Mouse (Mus musculus): ENCODE results near the gene Scn3b. TPM values are rescaled to one million over a fixed set of nuclear protein-coding genes. Genes with fewer than 3 reads are reported as not detected.
A peak's percentile ranks its signal among the peaks of the same experiment; 100 is the strongest.

The Scn3b gene
- polyA plus RNA-seq, 1 experiment from 2014 or later, result 4.4 TPM

DNA sequence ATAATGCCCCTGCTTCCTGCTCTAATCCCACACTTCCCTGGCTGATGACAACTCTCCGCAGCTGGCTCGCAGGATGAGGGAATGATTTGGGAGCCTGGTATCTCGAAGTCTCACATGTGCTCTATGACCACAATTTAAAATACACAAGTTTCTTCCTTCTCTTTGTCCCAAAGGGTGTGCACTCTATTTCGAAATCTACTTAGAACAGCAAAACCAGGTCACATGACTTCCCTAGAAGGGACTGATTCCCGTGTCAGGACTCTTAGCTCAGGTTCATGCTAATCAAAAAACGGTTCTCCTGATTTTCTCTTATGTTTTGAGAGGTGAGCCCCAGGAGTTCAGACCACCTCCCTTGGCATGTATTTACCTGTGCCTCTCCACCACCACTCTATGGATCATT, 5.1 kb upstream of the Scn3b start:
- no peak overlapping the region for H3K27ac ChIP-seq (ENCODE audit: low read length)

DNA sequence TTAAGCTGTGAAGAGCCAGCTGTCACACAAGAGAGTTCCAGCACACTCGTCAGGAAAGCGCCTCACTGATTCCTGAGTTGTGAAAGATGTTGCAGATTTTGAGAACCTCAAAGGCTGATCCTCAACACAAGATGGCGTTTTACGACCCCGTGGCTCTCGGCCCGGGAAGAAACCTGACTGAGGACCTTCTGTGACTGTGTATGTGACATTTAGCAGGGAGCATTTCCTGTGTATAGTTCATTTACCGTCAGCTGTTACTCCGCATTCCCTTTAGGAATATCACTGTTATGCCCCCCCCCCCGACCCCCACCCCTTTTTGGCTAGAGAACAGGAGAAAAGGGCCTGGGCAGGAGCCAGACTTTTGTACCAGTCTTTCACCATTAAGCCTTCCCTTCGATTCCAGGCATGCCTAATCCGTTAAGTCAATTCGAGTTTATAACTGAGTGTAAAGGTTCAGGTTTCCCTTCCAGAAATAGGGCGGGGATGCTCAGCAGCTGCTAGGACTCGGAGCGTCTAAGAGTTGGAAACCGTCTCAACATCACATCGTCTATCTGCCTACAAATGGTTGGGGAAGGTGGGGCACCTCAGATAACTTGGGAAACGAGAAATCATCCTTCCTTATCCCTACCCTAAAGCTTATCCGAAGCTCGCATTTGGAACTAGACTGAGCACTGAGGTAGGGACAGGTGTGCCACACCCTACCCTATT, 823 bp upstream of the Scn3b start:
- Histone ChIP-seq H3K27me3 (replicated peaks; ENCODE audit: control insufficient read depth, insufficient read depth, low read length) (peaks cover 12% of the 10 kb centered on the region; the same call in 1 of the 2 replicates), H3K36me3 (ENCODE audit: control insufficient read depth, insufficient read depth, low read length) (no peaks in the 10 kb centered on the region), H3K9ac (ENCODE audit: low read depth, low read length) (no peak overlapping the region), H3K4me3 (ENCODE audit: low read length) (no peak overlapping the region), H3K9me3 (ENCODE audit: control insufficient read depth, low read length) (no peaks in the 10 kb centered on the region), H3K4me2 (ENCODE audit: low read depth, low read length) (no peak overlapping the region), H3K4me1 (ENCODE audit: control insufficient read depth, insufficient read depth, low read length) (peaks cover 17% of the 10 kb centered on the region), H3K27ac (ENCODE audit: low read length) (no peak overlapping the region)
- no peak for ATAC-seq
- 12% methylated on average over 21 of the region's 21 CpGs for WGBS

More for the DNA sequence above, 5.1 kb upstream of the Scn3b start:
- no peaks in the 10 kb centered on the region for H3K36me3 ChIP-seq (ENCODE audit: control insufficient read depth, insufficient read depth, low read length)
- H3K4me1 ChIP-seq (ENCODE audit: control insufficient read depth, insufficient read depth, low read length), result peaks cover 6% of the 10 kb centered on the region
- H3K27me3 ChIP-seq (replicated peaks; ENCODE audit: control insufficient read depth, insufficient read depth, low read length), result peaks cover 6% of the 10 kb centered on the region; the same call in 1 of the 2 replicates
- no peak for ATAC-seq
- no peaks in the 10 kb centered on the region for H3K9me3 ChIP-seq (ENCODE audit: control insufficient read depth, low read length)
- H3K4me3 ChIP-seq (ENCODE audit: low read length), result no peak overlapping the region
- 64% methylated on average over 6 of the region's 6 CpGs for WGBS
- H3K4me2 ChIP-seq (ENCODE audit: low read depth, low read length), result no peak overlapping the region
- H3K9ac ChIP-seq (ENCODE audit: low read depth, low read length), result no peak overlapping the region

- ATAC-seq, result peak; percentile 37; the same call in 1 of the 2 replicates
- Histone ChIP-seq H3K9ac (ENCODE audit: low read depth, low read length) (no peak overlapping the region), H3K4me2 (ENCODE audit: low read depth, low read length) (peak overlapping the region; percentile 73), H3K36me3 (ENCODE audit: control insufficient read depth, insufficient read depth, low read length) (no peaks in the 10 kb centered on the region), H3K9me3 (ENCODE audit: control insufficient read depth, low read length) (no peaks in the 10 kb centered on the region), H3K27ac (ENCODE audit: low read length) (no peak overlapping the region), H3K4me3 (ENCODE audit: low read length) (peak overlapping the region; percentile 40), H3K4me1 (ENCODE audit: control insufficient read depth, insufficient read depth, low read length) (peaks cover 17% of the 10 kb centered on the region), H3K27me3 (replicated peaks; ENCODE audit: control insufficient read depth, insufficient read depth, low read length) (peaks cover 12% of the 10 kb centered on the region; the same call in 1 of the 2 replicates)
- WGBS, result 8% methylated on average over 4 of the region's 4 CpGs
Observed at GRCm38 (mm10) chr9:40268748-40269102, 292 bp upstream of the Scn3b start.

GRCm38 (mm10) chr9:40269880-40270279, 863 bp downstream of the Scn3b start:
- Histone ChIP-seq H3K4me2 (ENCODE audit: low read depth, low read length) (peak overlapping the region; percentile 73), H3K36me3 (ENCODE audit: control insufficient read depth, insufficient read depth, low read length) (no peaks in the 10 kb centered on the region), H3K27ac (ENCODE audit: low read length) (no peak overlapping the region), H3K27me3 (replicated peaks; ENCODE audit: control insufficient read depth, insufficient read depth, low read length) (peaks cover 12% of the 10 kb centered on the region; the same call in 1 of the 2 replicates), H3K9ac (ENCODE audit: low read depth, low read length) (no peak overlapping the region), H3K4me3 (ENCODE audit: low read length) (no peak overlapping the region; the same call in 1 of the 2 replicates), H3K4me1 (ENCODE audit: control insufficient read depth, insufficient read depth, low read length) (peaks cover 17% of the 10 kb centered on the region), H3K9me3 (ENCODE audit: control insufficient read depth, low read length) (no peaks in the 10 kb centered on the region)
- no peak for ATAC-seq
- WGBS, result 22% methylated on average over 8 of the region's 8 CpGs

GRCm38 (mm10) chr9:40271075-40271474, 2.1 kb downstream of the Scn3b start:
- Histone ChIP-seq H3K36me3 (ENCODE audit: control insufficient read depth, insufficient read depth, low read length) (no peaks in the 10 kb centered on the region), H3K27me3 (replicated peaks; ENCODE audit: control insufficient read depth, insufficient read depth, low read length) (peaks cover 12% of the 10 kb centered on the region; the same call in 1 of the 2 replicates), H3K9ac (ENCODE audit: low read depth, low read length) (no peak overlapping the region), H3K4me3 (ENCODE audit: low read length) (no peak overlapping the region), H3K27ac (ENCODE audit: low read length) (no peak overlapping the region), H3K4me1 (ENCODE audit: control insufficient read depth, insufficient read depth, low read length) (peaks cover 17% of the 10 kb centered on the region), H3K4me2 (ENCODE audit: low read depth, low read length) (no peak overlapping the region), H3K9me3 (ENCODE audit: control insufficient read depth, low read length) (no peaks in the 10 kb centered on the region)
- WGBS, result 67% methylated on average over 3 of the region's 3 CpGs
- ATAC-seq, result no peak

DNA sequence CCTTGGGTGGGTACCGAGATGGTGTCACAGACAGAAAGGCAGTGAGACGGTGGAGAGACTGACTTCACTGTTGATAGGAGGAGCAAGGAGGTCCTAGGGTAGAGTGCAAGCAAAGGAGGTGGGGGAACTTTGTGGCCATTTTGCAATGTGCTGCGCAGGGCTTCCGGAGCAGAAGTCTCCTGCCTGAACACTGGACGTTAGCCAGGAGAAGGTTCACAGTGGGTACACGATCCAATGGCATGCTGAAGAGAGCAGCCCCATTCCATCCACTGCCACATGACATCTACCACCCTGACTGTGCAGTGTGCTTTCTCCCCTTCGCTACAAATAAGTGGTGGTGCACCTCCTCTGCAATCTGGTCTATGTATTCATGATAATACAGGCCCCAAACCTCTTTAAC, 3.8 kb downstream of the Scn3b start:
- H3K9me3 ChIP-seq (ENCODE audit: control insufficient read depth, low read length), result no peaks in the 10 kb centered on the region
- H3K27ac ChIP-seq (ENCODE audit: low read length), result no peak overlapping the region
- peaks cover 12% of the 10 kb centered on the region; the same call in 1 of the 2 replicates for H3K27me3 ChIP-seq (replicated peaks; ENCODE audit: control insufficient read depth, insufficient read depth, low read length)
- ATAC-seq, result no peak
- no peaks in the 10 kb centered on the region for H3K36me3 ChIP-seq (ENCODE audit: control insufficient read depth, insufficient read depth, low read length)
- H3K4me1 ChIP-seq (ENCODE audit: control insufficient read depth, insufficient read depth, low read length), result peaks cover 17% of the 10 kb centered on the region
- 86% methylated on average over 7 of the region's 7 CpGs for WGBS
- H3K9ac ChIP-seq (ENCODE audit: low read depth, low read length), result no peak overlapping the region
- H3K4me3 ChIP-seq (ENCODE audit: low read length), result no peak overlapping the region
- no peak overlapping the region for H3K4me2 ChIP-seq (ENCODE audit: low read depth, low read length)

DNA sequence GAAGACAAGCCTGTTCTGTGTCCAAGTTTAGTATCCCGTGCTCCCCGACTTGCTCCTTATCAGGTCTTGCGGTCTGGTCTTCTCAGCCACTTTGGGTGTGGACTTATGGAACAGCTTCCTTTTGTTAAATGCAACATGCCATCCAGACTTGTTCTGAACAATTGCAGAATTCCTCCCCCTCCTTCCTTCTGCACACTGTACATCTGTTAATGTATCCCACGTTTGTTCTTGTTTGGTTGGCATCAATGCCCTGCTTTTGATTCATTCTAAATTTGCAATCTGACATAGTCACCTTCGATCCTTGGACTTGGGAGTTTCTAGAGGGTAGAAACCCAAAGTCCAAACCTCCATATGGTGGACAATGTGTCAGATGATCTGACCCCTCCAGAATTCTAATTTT, 6.9 kb downstream of the Scn3b start:
- WGBS, result 86% methylated on average over 5 of the region's 5 CpGs
- Histone ChIP-seq H3K9me3 (ENCODE audit: control insufficient read depth, low read length) (no peaks in the 10 kb centered on the region), H3K36me3 (ENCODE audit: control insufficient read depth, insufficient read depth, low read length) (no peaks in the 10 kb centered on the region), H3K4me1 (ENCODE audit: control insufficient read depth, insufficient read depth, low read length) (no peaks in the 10 kb centered on the region), H3K27ac (ENCODE audit: low read length) (no peak overlapping the region), H3K27me3 (replicated peaks; ENCODE audit: control insufficient read depth, insufficient read depth, low read length) (no peaks in the 10 kb centered on the region), H3K9ac (ENCODE audit: low read depth, low read length) (no peak overlapping the region), H3K4me3 (ENCODE audit: low read length) (no peak overlapping the region), H3K4me2 (ENCODE audit: low read depth, low read length) (no peak overlapping the region)
- no peak for ATAC-seq

GRCm38 (mm10) chr9:40277671-40278070, 8.7 kb downstream of the Scn3b start:
- ATAC-seq, result no peak
- WGBS, result 82% methylated on average over 3 of the region's 3 CpGs
- Histone ChIP-seq H3K27me3 (replicated peaks; ENCODE audit: control insufficient read depth, insufficient read depth, low read length) (no peaks in the 10 kb centered on the region), H3K4me2 (ENCODE audit: low read depth, low read length) (no peak overlapping the region), H3K9me3 (ENCODE audit: control insufficient read depth, low read length) (no peaks in the 10 kb centered on the region), H3K4me3 (ENCODE audit: low read length) (no peak overlapping the region), H3K4me1 (ENCODE audit: control insufficient read depth, insufficient read depth, low read length) (no peaks in the 10 kb centered on the region), H3K27ac (ENCODE audit: low read length) (no peak overlapping the region), H3K36me3 (ENCODE audit: control insufficient read depth, insufficient read depth, low read length) (no peaks in the 10 kb centered on the region), H3K9ac (ENCODE audit: low read depth, low read length) (no peak overlapping the region)

- H3K4me3 ChIP-seq (ENCODE audit: low read length), result no peak overlapping the region
- no peaks in the 10 kb centered on the region for H3K27me3 ChIP-seq (replicated peaks; ENCODE audit: control insufficient read depth, insufficient read depth, low read length)
- H3K36me3 ChIP-seq (ENCODE audit: control insufficient read depth, insufficient read depth, low read length), result no peaks in the 10 kb centered on the region
- no peak overlapping the region for H3K9ac ChIP-seq (ENCODE audit: low read depth, low read length)
- no peak overlapping the region for H3K27ac ChIP-seq (ENCODE audit: low read length)
- WGBS, result 91% methylated on average over 7 of the region's 7 CpGs
- no peaks in the 10 kb centered on the region for H3K9me3 ChIP-seq (ENCODE audit: control insufficient read depth, low read length)
- H3K4me2 ChIP-seq (ENCODE audit: low read depth, low read length), result no peak overlapping the region
- ATAC-seq, result no peak
- no peaks in the 10 kb centered on the region for H3K4me1 ChIP-seq (ENCODE audit: control insufficient read depth, insufficient read depth, low read length)
Observed at GRCm38 (mm10) chr9:40279438-40279837, 10.4 kb downstream of the Scn3b start.

DNA sequence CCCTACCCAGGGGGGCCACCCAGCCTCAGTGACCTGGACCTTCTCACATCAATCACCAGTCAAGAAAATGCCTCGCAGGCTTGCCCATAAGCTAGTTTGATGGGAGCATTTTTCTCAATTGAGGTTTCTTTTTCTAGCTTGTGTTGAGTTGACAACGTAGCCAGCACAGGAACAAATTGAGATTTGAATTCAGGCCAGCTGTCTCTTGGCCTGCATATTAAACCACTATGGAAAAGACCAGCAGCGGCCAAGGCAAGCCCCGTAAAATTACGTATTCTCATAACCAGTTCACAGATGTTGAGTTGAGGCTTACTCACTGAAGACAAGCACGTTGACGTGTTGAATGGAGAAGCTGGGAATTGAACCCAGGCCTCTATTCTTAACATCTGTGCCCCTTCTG, 14.0 kb downstream of the Scn3b start:
- H3K4me3 ChIP-seq (ENCODE audit: low read length), result no peak overlapping the region
- no peaks in the 10 kb centered on the region for H3K36me3 ChIP-seq (ENCODE audit: control insufficient read depth, insufficient read depth, low read length)
- H3K27ac ChIP-seq (ENCODE audit: low read length), result no peak overlapping the region
- no peaks in the 10 kb centered on the region for H3K9me3 ChIP-seq (ENCODE audit: control insufficient read depth, low read length)
- ATAC-seq, result no peak
- no peaks in the 10 kb centered on the region for H3K27me3 ChIP-seq (replicated peaks; ENCODE audit: control insufficient read depth, insufficient read depth, low read length)
- no peak overlapping the region for H3K4me2 ChIP-seq (ENCODE audit: low read depth, low read length)
- H3K4me1 ChIP-seq (ENCODE audit: control insufficient read depth, insufficient read depth, low read length), result no peaks in the 10 kb centered on the region
- H3K9ac ChIP-seq (ENCODE audit: low read depth, low read length), result no peak overlapping the region
- 81% methylated on average over 7 of the region's 7 CpGs for WGBS
